Mouse (Mus musculus): ENCODE data around the gene Irf4. TPM values are rescaled to one million over a fixed set of nuclear protein-coding genes. Genes with fewer than 3 reads are reported as not detected.

Gene Irf4
- total and polyA plus RNA-seq, 2 experiments, result 0.27 to 0.28 TPM

DNA sequence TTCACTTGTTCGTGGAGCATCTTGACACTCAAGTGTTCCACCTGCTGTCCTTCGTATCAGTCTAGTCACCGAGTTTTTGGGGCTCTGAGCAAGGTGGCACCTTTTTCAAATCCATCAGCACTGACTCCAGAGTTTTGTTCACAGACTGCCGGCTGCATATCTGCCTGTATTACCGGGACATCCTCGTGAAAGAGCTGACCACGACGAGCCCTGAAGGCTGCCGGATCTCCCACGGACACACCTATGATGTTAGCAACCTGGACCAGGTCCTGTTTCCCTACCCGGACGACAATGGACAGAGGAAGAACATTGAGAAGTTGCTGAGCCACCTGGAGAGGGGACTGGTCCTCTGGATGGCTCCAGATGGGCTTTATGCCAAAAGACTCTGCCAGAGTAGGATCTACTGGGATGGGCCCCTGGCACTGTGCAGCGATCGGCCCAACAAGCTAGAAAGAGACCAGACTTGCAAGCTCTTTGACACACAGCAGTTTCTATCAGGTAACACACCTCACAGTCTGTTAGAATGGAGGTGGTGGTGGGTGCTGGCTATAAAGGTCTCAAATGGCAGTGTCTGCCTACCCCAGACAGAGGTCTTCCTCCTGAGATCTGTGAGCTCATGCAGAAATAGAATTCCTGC, 8.4 kb downstream of the Irf4 start:
- no peak overlapping the region for H3K27ac ChIP-seq (replicated peaks; ENCODE audit: insufficient read depth, low read depth, low read length)
- DNase-seq (ENCODE audit: extremely low read depth, low read depth, low spot score), result no peak
- H3K4me3 ChIP-seq (ENCODE audit: insufficient read depth, low read depth, low read length), result no peak overlapping the region
- no peak for TF ChIP-seq CTCF (IDR thresholded peaks at IDR 0.05; ENCODE audit: low read depth, low read length)
- TF ChIP-seq POLR2A (IDR thresholded peaks at IDR 0.05; ENCODE audit: extremely low read depth, insufficient read depth, low read length), result no peak
- H3K36me3 ChIP-seq (ENCODE audit: control insufficient read depth, insufficient read depth, low read length), result no peaks in the 10 kb centered on the region
- no peak overlapping the region for H3K9ac ChIP-seq (ENCODE audit: low read depth, low read length)
- no peaks in the 10 kb centered on the region for H3K79me2 ChIP-seq (ENCODE audit: control insufficient read depth, insufficient read depth, low read length)
- H3K27me3 ChIP-seq (ENCODE audit: control insufficient read depth, insufficient read depth, low read length), result no peaks in the 10 kb centered on the region
- H3K4me1 ChIP-seq (ENCODE audit: control insufficient read depth, insufficient read depth, low read length), result no peaks in the 10 kb centered on the region
- WGBS, result 85% methylated on average over 14 of the region's 14 CpGs

GRCm38 (mm10) chr13:30758789-30759381, 9.9 kb downstream of the Irf4 start:
- TF ChIP-seq CTCF (IDR thresholded peaks at IDR 0.05; ENCODE audit: low read depth, low read length), result no peak
- no peak for TF ChIP-seq POLR2A (IDR thresholded peaks at IDR 0.05; ENCODE audit: extremely low read depth, insufficient read depth, low read length)
- Histone ChIP-seq H3K36me3 (ENCODE audit: control insufficient read depth, insufficient read depth, low read length) (no peaks in the 10 kb centered on the region), H3K4me3 (ENCODE audit: insufficient read depth, low read depth, low read length) (no peak overlapping the region), H3K9ac (ENCODE audit: low read depth, low read length) (no peak overlapping the region), H3K27me3 (ENCODE audit: control insufficient read depth, insufficient read depth, low read length) (no peaks in the 10 kb centered on the region), H3K4me1 (ENCODE audit: control insufficient read depth, insufficient read depth, low read length) (no peaks in the 10 kb centered on the region), H3K27ac (replicated peaks; ENCODE audit: insufficient read depth, low read depth, low read length) (no peak overlapping the region), H3K79me2 (ENCODE audit: control insufficient read depth, insufficient read depth, low read length) (no peaks in the 10 kb centered on the region)
- WGBS, result 77% methylated on average over 11 of the region's 11 CpGs
- no peak for DNase-seq (ENCODE audit: extremely low read depth, low read depth, low spot score)

- Histone ChIP-seq H3K9ac (ENCODE audit: low read depth, low read length) (no peak overlapping the region), H3K36me3 (ENCODE audit: control insufficient read depth, insufficient read depth, low read length) (no peaks in the 10 kb centered on the region), H3K27ac (replicated peaks; ENCODE audit: insufficient read depth, low read depth, low read length) (no peak overlapping the region), H3K79me2 (ENCODE audit: control insufficient read depth, insufficient read depth, low read length) (no peaks in the 10 kb centered on the region), H3K4me3 (ENCODE audit: insufficient read depth, low read depth, low read length) (no peak overlapping the region), H3K4me1 (ENCODE audit: control insufficient read depth, insufficient read depth, low read length) (no peaks in the 10 kb centered on the region), H3K27me3 (ENCODE audit: control insufficient read depth, insufficient read depth, low read length) (no peaks in the 10 kb centered on the region)
- no peak for TF ChIP-seq POLR2A (IDR thresholded peaks at IDR 0.05; ENCODE audit: extremely low read depth, insufficient read depth, low read length)
- no peak for TF ChIP-seq CTCF (IDR thresholded peaks at IDR 0.05; ENCODE audit: low read depth, low read length)
- WGBS, result 77% methylated on average over 3 of the region's 3 CpGs
- no peak for DNase-seq (ENCODE audit: extremely low read depth, low read depth, low spot score)
Measured at GRCm38 (mm10) chr13:30760374-30761090, 11.5 kb downstream of the Irf4 start.

DNA sequence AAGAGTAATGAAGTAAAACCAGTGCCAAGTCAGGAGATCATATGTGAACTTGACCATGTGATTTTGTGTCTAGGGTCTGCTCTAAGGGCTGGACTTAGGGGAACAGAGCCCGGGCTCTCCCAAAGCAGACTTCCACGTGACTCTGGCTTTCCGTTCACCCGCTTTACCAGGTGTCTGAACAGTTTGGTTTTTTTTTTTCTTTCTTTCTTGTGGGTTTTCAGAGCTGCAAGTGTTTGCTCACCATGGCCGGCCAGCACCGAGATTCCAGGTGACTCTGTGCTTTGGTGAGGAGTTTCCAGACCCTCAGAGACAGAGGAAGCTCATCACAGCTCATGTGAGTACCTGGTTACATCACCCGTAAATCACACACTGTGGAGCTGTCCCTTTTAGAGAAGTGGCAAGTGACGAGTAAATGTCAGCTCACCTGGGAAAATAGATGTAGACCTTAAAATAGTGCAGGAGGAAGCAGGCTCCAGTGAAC, 12.2 kb downstream of the Irf4 start:
- Histone ChIP-seq H3K4me1 (ENCODE audit: control insufficient read depth, insufficient read depth, low read length) (no peaks in the 10 kb centered on the region), H3K36me3 (ENCODE audit: control insufficient read depth, insufficient read depth, low read length) (no peaks in the 10 kb centered on the region), H3K27ac (replicated peaks; ENCODE audit: insufficient read depth, low read depth, low read length) (no peak overlapping the region), H3K9ac (ENCODE audit: low read depth, low read length) (no peak overlapping the region), H3K4me3 (ENCODE audit: insufficient read depth, low read depth, low read length) (no peak overlapping the region), H3K79me2 (ENCODE audit: control insufficient read depth, insufficient read depth, low read length) (no peaks in the 10 kb centered on the region), H3K27me3 (ENCODE audit: control insufficient read depth, insufficient read depth, low read length) (no peaks in the 10 kb centered on the region)
- 71% methylated on average over 8 of the region's 8 CpGs for WGBS
- no peak for DNase-seq (ENCODE audit: extremely low read depth, low read depth, low spot score)
- TF ChIP-seq POLR2A (IDR thresholded peaks at IDR 0.05; ENCODE audit: extremely low read depth, insufficient read depth, low read length) (no peak), CTCF (IDR thresholded peaks at IDR 0.05; ENCODE audit: low read depth, low read length) (no peak)

DNA sequence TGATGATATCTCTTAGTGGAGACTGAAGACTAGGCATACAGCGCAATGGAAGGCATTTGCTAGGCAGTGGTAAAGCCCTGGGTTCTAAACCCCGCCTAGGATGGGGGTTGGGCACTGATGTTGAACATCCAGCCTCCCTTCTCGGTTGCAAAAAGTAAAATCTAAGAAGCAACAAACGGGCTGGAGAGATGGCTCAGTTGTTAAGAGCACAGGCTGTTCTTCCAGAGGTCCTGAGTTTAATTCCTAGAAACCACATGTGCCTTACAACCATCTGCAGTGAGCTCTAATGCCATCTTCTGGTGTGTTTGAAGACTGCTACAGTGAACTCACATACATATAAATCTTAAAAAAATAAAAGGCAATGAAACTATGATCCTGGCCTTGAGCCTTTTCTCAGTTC, 13.2 kb downstream of the Irf4 start:
- no peak for DNase-seq (ENCODE audit: extremely low read depth, low read depth, low spot score)
- Histone ChIP-seq H3K79me2 (ENCODE audit: control insufficient read depth, insufficient read depth, low read length) (no peaks in the 10 kb centered on the region), H3K4me3 (ENCODE audit: insufficient read depth, low read depth, low read length) (no peak overlapping the region), H3K4me1 (ENCODE audit: control insufficient read depth, insufficient read depth, low read length) (no peaks in the 10 kb centered on the region), H3K27ac (replicated peaks; ENCODE audit: insufficient read depth, low read depth, low read length) (no peak overlapping the region), H3K36me3 (ENCODE audit: control insufficient read depth, insufficient read depth, low read length) (no peaks in the 10 kb centered on the region), H3K27me3 (ENCODE audit: control insufficient read depth, insufficient read depth, low read length) (no peaks in the 10 kb centered on the region), H3K9ac (ENCODE audit: low read depth, low read length) (no peak overlapping the region)
- 79% methylated on average over 4 of the region's 4 CpGs for WGBS
- TF ChIP-seq CTCF (IDR thresholded peaks at IDR 0.05; ENCODE audit: low read depth, low read length), result no peak
- no peak for TF ChIP-seq POLR2A (IDR thresholded peaks at IDR 0.05; ENCODE audit: extremely low read depth, insufficient read depth, low read length)
